Mouse (Mus musculus) stomach, embryonic 14.5 days (tissue): ENCODE results near the gene Sh3bgrl. TPM values are rescaled to one million over a fixed set of nuclear protein-coding genes. Genes with fewer than 3 reads are reported as not detected.

Experiments used
- ATAC-seq: fragments of 200-750 bp; cut with Nextera tagmentation; 2 replicates; pipeline ENCODE4 v1.8.0; 2017; ENCODE audit warnings: low read depth, moderate TSS enrichment; ENCODE audit not compliant: insufficient number of reproducible peaks, insufficient read depth, low FRiP score
- H3K27ac ChIP-seq: fragments of 300-500 bp; sonication (generic); 2 replicates; pipeline ENCODE4 v1.5.1; 2014; ENCODE audit warnings: mild to moderate bottlenecking, low read length, moderate library complexity, mixed read lengths
- H3K27me3 ChIP-seq: fragments of 300-500 bp; sonication (generic); 2 replicates; pipeline ENCODE4 v1.6.1; 2014; ENCODE audit warnings: low read length, control low read depth, mixed read lengths; ENCODE audit not compliant: control insufficient read depth, insufficient read depth
- H3K36me3 ChIP-seq: fragments of 300-500 bp; sonication (generic); 2 replicates; pipeline ENCODE4 v1.6.1; 2014; ENCODE audit warnings: mild to moderate bottlenecking, control low read depth, low read length, moderate library complexity, mixed read lengths; ENCODE audit not compliant: control insufficient read depth, insufficient read depth
- H3K4me1 ChIP-seq: fragments of 300-500 bp; sonication (generic); 2 replicates; pipeline ENCODE4 v1.6.1; 2014; ENCODE audit warnings: low read length, control low read depth, mixed read lengths; ENCODE audit not compliant: control insufficient read depth, insufficient read depth
- H3K4me2 ChIP-seq: fragments of 300-500 bp; sonication (generic); replicated peaks from 2 replicates; pipeline ENCODE4 v1.6.1; 2014; ENCODE audit warnings: low read depth, low read length, control low read depth
- H3K4me3 ChIP-seq: fragments of 300-500 bp; sonication (generic); 2 replicates; pipeline ENCODE4 v1.5.1; 2014; ENCODE audit warnings: low read depth, low read length, control low read depth
- H3K9ac ChIP-seq: fragments of 300-500 bp; sonication (generic); replicated peaks from 2 replicates; pipeline ENCODE4 v1.6.1; 2014; ENCODE audit warnings: low read depth, mild to moderate bottlenecking, control low read depth, low read length, moderate library complexity, mixed read lengths
- H3K9me3 ChIP-seq: fragments of 300-500 bp; sonication (generic); 2 replicates; pipeline ENCODE4 v1.6.1; 2016; ENCODE audit warnings: low read depth, low read length, control low read depth; ENCODE audit not compliant: control insufficient read depth
- WGBS: fragments of 180-500 bp; shearing (Covaris S2); extraction: QIAGEN DNeasy Blood & Tissue Kit; methylation state at CpG from one replicate; pipeline ENCODE4 v1.1.7; 2014; 5-methylcytosine and 5-hydroxymethylcytosine counted together
- polyA plus RNA-seq: library from polyadenylated mRNA; unstranded; fragments of >200 nt; fragmentation: Nextera tagmentation; extraction: Ambion mirVana; gene quantifications from 2 replicates; pipeline ENCODE4 v1.2.1, GENCODE M21; 2014

Sh3bgrl gene
- polyA plus RNA-seq, 1 experiment from 2014 or later = 174 TPM

- WGBS = 64% methylated on average over 1 of the region's 1 CpGs
- H3K27me3 ChIP-seq = no peaks in the 10 kb centered on the region
- no peaks in the 10 kb centered on the region for H3K9me3 ChIP-seq
- no peak overlapping the region for H3K4me3 ChIP-seq
- no peak for ATAC-seq
- H3K27ac ChIP-seq = no peak overlapping the region
- H3K4me1 ChIP-seq = no peaks in the 10 kb centered on the region
- no peak overlapping the region for H3K9ac ChIP-seq
- H3K36me3 ChIP-seq = no peaks in the 10 kb centered on the region
- no peak overlapping the region for H3K4me2 ChIP-seq
These were observed 3.3 kb downstream of the Sh3bgrl start for GRCm38 (mm10) chrX:109098511-109098910.

GRCm38 (mm10) chrX:109100441-109100840 is 5.3 kb downstream of the Sh3bgrl start:
- H3K4me3 ChIP-seq = no peak overlapping the region
- H3K36me3 ChIP-seq = no peaks in the 10 kb centered on the region
- H3K9ac ChIP-seq = no peak overlapping the region
- no peak overlapping the region for H3K27ac ChIP-seq
- WGBS = 91% methylated on average over 2 of the region's 2 CpGs
- H3K27me3 ChIP-seq = no peaks in the 10 kb centered on the region
- ATAC-seq = no peak
- no peaks in the 10 kb centered on the region for H3K9me3 ChIP-seq
- H3K4me1 ChIP-seq = no peaks in the 10 kb centered on the region
- H3K4me2 ChIP-seq = no peak overlapping the region

- 27% methylated on average over 1 of the region's 1 CpGs for WGBS
- H3K27me3 ChIP-seq = no peaks in the 10 kb centered on the region
- H3K36me3 ChIP-seq = no peaks in the 10 kb centered on the region
- H3K4me1 ChIP-seq = no peaks in the 10 kb centered on the region
- H3K9me3 ChIP-seq = no peaks in the 10 kb centered on the region
- no peak for ATAC-seq
- H3K4me2 ChIP-seq = no peak overlapping the region
- no peak overlapping the region for H3K27ac ChIP-seq
- H3K4me3 ChIP-seq = no peak overlapping the region
- no peak overlapping the region for H3K9ac ChIP-seq
These were observed 13.1 kb downstream of the Sh3bgrl start for GRCm38 (mm10) chrX:109108117-109108805.

GRCm38 (mm10) chrX:109112885-109113284 is 17.7 kb downstream of the Sh3bgrl start:
- H3K36me3 ChIP-seq = no peaks in the 10 kb centered on the region
- H3K9me3 ChIP-seq = no peaks in the 10 kb centered on the region
- H3K4me3 ChIP-seq = no peak overlapping the region
- H3K27ac ChIP-seq = no peak overlapping the region
- H3K27me3 ChIP-seq = no peaks in the 10 kb centered on the region
- H3K4me1 ChIP-seq = no peaks in the 10 kb centered on the region
- H3K4me2 ChIP-seq = no peak overlapping the region
- WGBS = 91% methylated on average over 1 of the region's 1 CpGs
- H3K9ac ChIP-seq = no peak overlapping the region
- no peak for ATAC-seq

GRCm38 (mm10) chrX:109113401-109114280 is 18.5 kb downstream of the Sh3bgrl start:
- H3K27ac ChIP-seq = no peak overlapping the region
- H3K4me3 ChIP-seq = no peak overlapping the region
- WGBS = 34% methylated on average over 7 of the region's 7 CpGs
- H3K4me1 ChIP-seq = no peaks in the 10 kb centered on the region
- no peak overlapping the region for H3K9ac ChIP-seq
- ATAC-seq = no peak
- H3K4me2 ChIP-seq = no peak overlapping the region
- no peaks in the 10 kb centered on the region for H3K27me3 ChIP-seq
- H3K9me3 ChIP-seq = no peaks in the 10 kb centered on the region
- H3K36me3 ChIP-seq = no peaks in the 10 kb centered on the region

- no peaks in the 10 kb centered on the region for H3K9me3 ChIP-seq
- no peaks in the 10 kb centered on the region for H3K27me3 ChIP-seq
- peaks cover 12% of the 10 kb centered on the region; the same call in 1 of the 2 replicates for H3K4me1 ChIP-seq
- H3K36me3 ChIP-seq = no peaks in the 10 kb centered on the region
- ATAC-seq = peak; percentile 4; the same call in 1 of the 2 replicates
- H3K9ac ChIP-seq = no peak overlapping the region
- H3K4me3 ChIP-seq = no peak overlapping the region
- H3K27ac ChIP-seq = peak overlapping the region; percentile 39; the same call in 1 of the 2 replicates
- 72% methylated on average over 14 of the region's 14 CpGs for WGBS
- no peak overlapping the region for H3K4me2 ChIP-seq
These were observed 25.0 kb downstream of the Sh3bgrl start for GRCm38 (mm10) chrX:109119829-109120826.

GRCm38 (mm10) chrX:109121161-109121560 is 26.0 kb downstream of the Sh3bgrl start:
- Histone ChIP-seq H3K4me1 (peaks cover 12% of the 10 kb centered on the region; the same call in 1 of the 2 replicates), H3K27ac (no peak overlapping the region), H3K4me2 (no peak overlapping the region), H3K36me3 (no peaks in the 10 kb centered on the region), H3K27me3 (no peaks in the 10 kb centered on the region), H3K9me3 (no peaks in the 10 kb centered on the region), H3K9ac (no peak overlapping the region), H3K4me3 (no peak overlapping the region)
- 32% methylated on average over 9 of the region's 9 CpGs for WGBS
- no peak for ATAC-seq

GRCm38 (mm10) chrX:109122670-109123069 is 27.5 kb downstream of the Sh3bgrl start:
- Histone ChIP-seq H3K9ac (no peak overlapping the region), H3K27me3 (no peaks in the 10 kb centered on the region), H3K9me3 (no peaks in the 10 kb centered on the region), H3K4me1 (peaks cover 12% of the 10 kb centered on the region; the same call in 1 of the 2 replicates), H3K4me3 (no peak overlapping the region), H3K4me2 (no peak overlapping the region), H3K27ac (no peak overlapping the region), H3K36me3 (no peaks in the 10 kb centered on the region)
- 22% methylated on average over 1 of the region's 1 CpGs for WGBS
- no peak for ATAC-seq
